Mouse (Mus musculus) MEL (cell line): ENCODE data around the gene Rnaseh2c. TPM values are rescaled to one million over a fixed set of nuclear protein-coding genes. Genes with fewer than 3 reads are reported as not detected.

ENCODE experiments used
- DNase-seq: peaks from one replicate; pipeline ENCODE4 v3.0.0; 2011; ENCODE audit warnings: low read depth, low spot score
- H3K27ac ChIP-seq: 2 replicates; pipeline ENCODE4 v1.5.1; 2012; ENCODE audit warnings: low read depth, mild to moderate bottlenecking, control low read depth, low read length, moderate library complexity; ENCODE audit not compliant: control insufficient read depth
- H3K27me3 ChIP-seq, 2 experiments: fragments of 150-350 bp in 1 of 2; sonication (generic) in 1 of 2; 2 replicates each; pipeline ENCODE4 v1.6.1; 2012; ENCODE audit warnings: low read length in 2 of 2, mild to moderate bottlenecking in 2 of 2, improper control_type of control experiment in 1 of 2, moderate library complexity in 1 of 2; ENCODE audit not compliant: insufficient read depth in 2 of 2, control insufficient read depth in 1 of 2
- H3K36me3 ChIP-seq, 2 experiments: 2 replicates each; pipeline ENCODE4 v1.6.1; 2012 to 2014; ENCODE audit warnings: low read length in 2 of 2, improper control_type of control experiment in 1 of 2, inconsistent platforms in 1 of 2, mild to moderate bottlenecking in 1 of 2; ENCODE audit not compliant: insufficient read depth in 2 of 2, control insufficient read depth in 1 of 2
- H3K4me1 ChIP-seq, 2 experiments: fragments of 150-350 bp in 1 of 2; sonication (generic) in 1 of 2; 2 replicates each; pipeline ENCODE4 v1.6.1; 2012; ENCODE audit warnings: low read length in 2 of 2, improper control_type of control experiment in 1 of 2, mild to moderate bottlenecking in 1 of 2; ENCODE audit not compliant: insufficient read depth in 2 of 2, control insufficient read depth in 1 of 2
- H3K4me3 ChIP-seq, 2 experiments: fragments of 150-350 bp in 1 of 2; sonication (generic) in 1 of 2; 2 replicates each; pipeline ENCODE4 v1.5.1; 2012; ENCODE audit warnings: low read depth in 2 of 2, low read length in 2 of 2, mild to moderate bottlenecking in 2 of 2, moderate library complexity in 2 of 2, control low read depth in 1 of 2, improper control_type of control experiment in 1 of 2; ENCODE audit not compliant: control insufficient read depth in 1 of 2, insufficient read depth in 1 of 2
- H3K79me2 ChIP-seq: 2 replicates; pipeline ENCODE4 v1.6.1; 2012; ENCODE audit warnings: mild to moderate bottlenecking, low read length, moderate library complexity; ENCODE audit not compliant: control insufficient read depth, poor library complexity, insufficient read depth
- H3K9ac ChIP-seq: 2 replicates; pipeline ENCODE4 v1.6.1; 2012; ENCODE audit warnings: low read depth, mild to moderate bottlenecking, control low read depth, low read length, moderate library complexity; ENCODE audit not compliant: control insufficient read depth, poor library complexity, severe bottlenecking
- H3K9me3 ChIP-seq: fragments of 150-350 bp; sonication (generic); replicated peaks from 2 replicates; pipeline ENCODE4 v1.6.1; 2012; ENCODE audit warnings: mild to moderate bottlenecking, low read length, improper control_type of control experiment, moderate library complexity; ENCODE audit not compliant: insufficient read depth
- CHD1 ChIP-seq: IDR thresholded peaks from 2 replicates; pipeline ENCODE4 v1.6.1; 2012; ENCODE audit warnings: low read depth, mild to moderate bottlenecking, inconsistent platforms, low read length, improper control_type of control experiment
- GABPA ChIP-seq: IDR thresholded peaks from 2 replicates; pipeline ENCODE4 v1.6.1; 2012; ENCODE audit warnings: low read depth, mild to moderate bottlenecking, inconsistent platforms, low read length, improper control_type of control experiment, moderate library complexity
- GATA1 ChIP-seq: IDR thresholded peaks from 2 replicates; pipeline ENCODE4 v1.6.1; 2011; ENCODE audit warnings: low read depth, low read length, improper control_type of control experiment
- HCFC1 ChIP-seq: IDR thresholded peaks from 2 replicates; pipeline ENCODE4 v1.6.1; 2012; ENCODE audit warnings: low read depth, mild to moderate bottlenecking, inconsistent platforms, low read length, improper control_type of control experiment, moderate library complexity
- MAFK ChIP-seq: IDR thresholded peaks from 2 replicates; pipeline ENCODE4 v1.6.1; 2011; ENCODE audit warnings: low read depth, mild to moderate bottlenecking, low read length, improper control_type of control experiment, borderline replicate concordance
- MEF2A ChIP-seq: IDR thresholded peaks from 2 replicates; pipeline ENCODE4 v1.6.1; 2014; ENCODE audit warnings: low read depth, mild to moderate bottlenecking, inconsistent platforms, low read length, improper control_type of control experiment; ENCODE audit not compliant: poor library complexity, insufficient replicate concordance, severe bottlenecking; ENCODE audit errors: extremely low read depth
- MYB ChIP-seq: IDR thresholded peaks from 2 replicates; pipeline ENCODE4 v1.6.1; 2011; ENCODE audit warnings: mild to moderate bottlenecking, low read depth, low read length, improper control_type of control experiment
- MYC ChIP-seq: IDR thresholded peaks from 2 replicates; pipeline ENCODE4 v1.6.1; 2011; ENCODE audit warnings: low read depth, mild to moderate bottlenecking, low read length, improper control_type of control experiment, moderate library complexity
- POLR2AphosphoS2 ChIP-seq: IDR thresholded peaks from 2 replicates; pipeline ENCODE4 v1.6.1; 2011; ENCODE audit warnings: low read length, improper control_type of control experiment
- RAD21 ChIP-seq: IDR thresholded peaks from 2 replicates; pipeline ENCODE4 v1.6.1; 2011; ENCODE audit warnings: mild to moderate bottlenecking, low read depth, low read length, improper control_type of control experiment
- ZKSCAN1 ChIP-seq: IDR thresholded peaks from 2 replicates; pipeline ENCODE4 v1.6.1; 2012; ENCODE audit warnings: low read depth, mild to moderate bottlenecking, inconsistent platforms, low read length, improper control_type of control experiment, moderate library complexity
- ZMIZ1 ChIP-seq: IDR thresholded peaks from 2 replicates; pipeline ENCODE4 v1.6.1; 2012; ENCODE audit warnings: low read depth, mild to moderate bottlenecking, inconsistent platforms, low read length, improper control_type of control experiment, moderate library complexity
- polyA plus RNA-seq, 2 experiments: library from polyadenylated mRNA; stranded (reverse) in 1 of 2; unstranded in 1 of 2; fragments of >175 nt in 1 of 2; fragments of >200 nt in 1 of 2; gene quantifications; 2 replicates each; pipeline versions ENCODE4 v1.2.1 to v1.2.4; 2012; ENCODE audit warnings: low replicate concordance in 2 of 2, low read depth in 1 of 2; ENCODE audit not compliant: insufficient read length in 2 of 2, insufficient read depth in 1 of 2, missing spikeins in 1 of 2
- total RNA-seq: library from RNA; depleted of rRNA; stranded (reverse); fragments of 300-350 nt; gene quantifications from 2 replicates; pipeline ENCODE4 v1.2.3, GENCODE M21; 2012

Rnaseh2c gene
- total and polyA plus RNA-seq, 3 experiments, result 109 to 165 TPM; not detected in 1

- H3K36me3 ChIP-seq, result peaks cover 0 to 6% of the 10 kb centered on the region in 2 experiments; a peak in 2 of 4 replicates
- H3K9me3 ChIP-seq, result no peaks in the 10 kb centered on the region
- DNase-seq, result no peak
- H3K4me3 ChIP-seq, result no peak overlapping the region
- no peaks in the 10 kb centered on the region for H3K79me2 ChIP-seq
- no peak overlapping the region for H3K9ac ChIP-seq
- H3K27ac ChIP-seq, result no peak overlapping the region
- TF ChIP-seq ZMIZ1, result no peak
- H3K4me1 ChIP-seq, result 0 out of 4 replicates have a peak, but pooled peaks cover 0 to 4% of the 10 kb centered on the region in 2 experiments
- H3K27me3 ChIP-seq, result no peaks in the 10 kb centered on the region
These were observed 43.6 kb downstream of the Rnaseh2c start for GRCm38 (mm10) chr19:5645280-5645679.

- H3K27ac ChIP-seq, result no peak overlapping the region
These were observed 45.2 kb downstream of the Rnaseh2c start for GRCm38 (mm10) chr19:5646731-5647330.

GRCm38 (mm10) chr19:5647791-5648190 lies 46.1 kb downstream of the Rnaseh2c start:
- Histone ChIP-seq H3K27me3 (no peaks in the 10 kb centered on the region), H3K9ac (no peak overlapping the region), H3K36me3 (peaks cover 0 to 4% of the 10 kb centered on the region in 2 experiments; a peak in 2 of 4 replicates), H3K4me3 (no peak overlapping the region), H3K79me2 (no peaks in the 10 kb centered on the region), H3K9me3 (no peaks in the 10 kb centered on the region), H3K27ac (no peak overlapping the region), H3K4me1 (0 out of 4 replicates have a peak, but pooled peaks cover 0 to 4% of the 10 kb centered on the region in 2 experiments)
- TF ChIP-seq MAFK (no peak), GABPA (no peak), MYB (no peak), CHD1 (no peak), MYC (no peak), RAD21 (no peak), HCFC1 (no peak), GATA1 (no peak)
- DNase-seq, result no peak

More at GRCm38 (mm10) chr19:5646731-5647330, 45.2 kb downstream of the Rnaseh2c start:
- Histone ChIP-seq H3K27me3 (no peaks in the 10 kb centered on the region), H3K36me3 (peaks cover 0 to 5% of the 10 kb centered on the region in 2 experiments; a peak in 2 of 4 replicates), H3K9me3 (no peaks in the 10 kb centered on the region), H3K4me1 (0 out of 4 replicates have a peak, but pooled peaks cover 0 to 4% of the 10 kb centered on the region in 2 experiments), H3K9ac (no peak overlapping the region), H3K79me2 (no peaks in the 10 kb centered on the region), H3K4me3 (no peak overlapping the region)
- DNase-seq, result no peak
- TF ChIP-seq MEF2A (no peak), POLR2AphosphoS2 (no peak), GABPA (no peak), ZKSCAN1 (no peak), MYB (no peak), ZMIZ1 (no peak), HCFC1 (no peak), MAFK (no peak)
